Mouse (Mus musculus) gonadal fat pad, adult 2 months (tissue): Measurements from ENCODE around the gene 1810043G02Rik. TPM values are rescaled to one million over a fixed set of nuclear protein-coding genes. Genes with fewer than 3 reads are reported as not detected.
"Not testable (repeated sequence)": the region's sequence is repeated elsewhere in the genome, so short reads cannot be mapped to it uniquely, and the experiment has no call there.

Experiments
- DNase-seq: peaks from one replicate; pipeline ENCODE4 v3.0.0-alpha.2; 2012; ENCODE audit warnings: low read depth
- polyA plus RNA-seq: library from polyadenylated mRNA; depleted of rRNA; stranded (reverse); fragments of >200 nt; gene quantifications from 2 replicates; pipeline ENCODE4 v1.2.3, GENCODE M21; 2012; rRNA removed

Gene 1810043G02Rik
- polyA plus RNA-seq, 1 experiment: 54.7 TPM

DNA sequence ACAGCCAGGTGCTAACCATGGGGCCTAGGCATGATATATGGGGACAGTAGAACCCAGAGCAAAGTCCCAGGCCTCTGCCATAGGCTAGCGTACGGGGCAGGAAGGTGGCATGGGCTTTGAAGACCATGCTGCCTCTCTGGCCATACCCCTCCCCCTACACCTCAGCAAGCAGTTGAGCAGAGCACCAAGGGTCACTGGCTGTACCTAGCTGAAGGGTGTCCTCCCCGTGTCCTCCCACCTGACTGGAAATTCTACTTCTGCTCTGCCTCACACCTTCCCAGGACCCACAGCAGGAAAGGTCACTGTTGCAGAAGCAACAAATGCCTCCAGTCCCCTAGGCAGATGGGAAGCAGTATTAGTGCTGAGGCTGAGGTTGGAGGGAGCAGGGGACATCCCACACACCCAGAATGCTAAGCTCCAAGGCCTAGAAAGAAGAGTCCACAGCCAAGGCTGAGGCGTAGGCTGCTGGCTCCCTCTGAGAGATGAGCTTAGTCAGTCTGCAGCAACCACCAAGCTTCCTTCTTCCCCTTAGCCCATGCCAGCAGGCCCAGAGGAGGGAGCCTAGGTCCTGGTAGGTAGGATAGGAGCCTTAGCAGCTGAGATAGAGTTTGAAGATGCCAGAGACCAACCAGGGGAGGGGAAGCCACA lies 27.6 kb downstream of the 1810043G02Rik start:
- no peak for DNase-seq

DNA sequence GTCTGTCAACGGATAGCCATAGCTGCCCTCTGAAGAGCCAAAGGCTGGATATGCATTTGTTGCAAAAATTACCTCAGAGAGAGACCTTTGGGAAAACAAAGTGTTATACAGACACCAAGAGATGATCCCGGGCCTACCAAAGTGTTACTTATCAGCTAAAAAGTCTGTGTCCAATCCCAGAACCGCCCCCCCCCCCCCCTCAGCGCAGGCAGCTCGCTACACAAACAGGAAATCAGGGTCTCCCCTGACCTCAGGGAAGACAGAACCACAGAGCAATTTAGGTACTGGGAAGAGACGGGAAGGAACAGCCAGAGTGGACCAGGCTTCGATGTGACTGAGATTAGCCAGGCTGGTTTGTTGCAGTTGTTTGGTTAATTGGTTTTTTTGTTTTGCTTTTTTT lies 28.9 kb downstream of the 1810043G02Rik start:
- DNase-seq: no peak

DNA sequence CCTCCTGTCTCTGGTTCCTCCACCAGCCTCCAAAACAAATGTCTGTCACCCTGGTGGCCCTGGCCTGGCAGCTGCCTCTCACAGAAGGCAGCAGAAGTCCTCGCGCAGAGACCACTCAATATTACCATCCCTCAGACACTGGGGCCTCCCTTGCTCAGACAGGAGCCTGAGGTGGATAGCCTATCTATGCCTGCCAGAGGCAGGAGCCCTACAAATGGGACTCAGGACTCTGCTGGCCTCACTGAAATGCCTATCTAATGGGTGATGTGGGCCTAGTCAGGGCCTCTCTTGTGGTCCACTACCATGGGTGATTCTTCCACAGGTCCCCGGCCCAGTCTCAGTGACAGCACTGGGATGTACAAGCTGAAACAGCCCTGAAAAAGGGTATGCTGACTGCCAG lies 29.8 kb downstream of the 1810043G02Rik start:
- no peak for DNase-seq

GRCm38 (mm10) chr10:78009184-78009944 lies 31.0 kb downstream of the 1810043G02Rik start:
- no peak for DNase-seq

GRCm38 (mm10) chr10:78009945-78010293 lies 31.6 kb downstream of the 1810043G02Rik start, which contains the start of gene Pfkl:
Gene Pfkl, minus strand, starts transcription at chr10:78010083.
- no peak for DNase-seq

DNA sequence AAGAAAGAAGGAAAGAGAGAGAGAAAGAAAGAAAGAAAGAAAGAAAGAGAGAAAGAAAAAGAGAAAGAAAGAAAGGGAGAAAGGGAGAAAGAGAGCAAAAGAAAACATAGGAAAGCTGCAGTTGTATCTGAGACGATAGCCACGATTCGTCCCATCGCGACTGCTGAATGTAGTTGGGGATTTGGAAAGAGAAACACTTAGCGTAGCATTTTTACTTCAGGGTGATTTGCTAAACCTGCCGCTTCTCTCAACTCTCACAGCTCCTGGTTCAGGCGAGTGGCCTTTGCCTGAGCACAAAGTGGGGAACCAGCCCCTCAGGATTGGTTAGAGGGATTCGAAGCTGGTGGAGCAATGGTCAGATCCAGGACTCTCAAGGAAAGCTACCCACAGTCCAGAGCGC lies 32.0 kb downstream of the 1810043G02Rik start:
- no peak for DNase-seq

GRCm38 (mm10) chr10:78011116-78011515 lies 32.8 kb downstream of the 1810043G02Rik start:
- not testable (repeated sequence) for DNase-seq

- DNase-seq: no peak
Observed at GRCm38 (mm10) chr10:78012661-78013495, 34.6 kb downstream of the 1810043G02Rik start.

DNA sequence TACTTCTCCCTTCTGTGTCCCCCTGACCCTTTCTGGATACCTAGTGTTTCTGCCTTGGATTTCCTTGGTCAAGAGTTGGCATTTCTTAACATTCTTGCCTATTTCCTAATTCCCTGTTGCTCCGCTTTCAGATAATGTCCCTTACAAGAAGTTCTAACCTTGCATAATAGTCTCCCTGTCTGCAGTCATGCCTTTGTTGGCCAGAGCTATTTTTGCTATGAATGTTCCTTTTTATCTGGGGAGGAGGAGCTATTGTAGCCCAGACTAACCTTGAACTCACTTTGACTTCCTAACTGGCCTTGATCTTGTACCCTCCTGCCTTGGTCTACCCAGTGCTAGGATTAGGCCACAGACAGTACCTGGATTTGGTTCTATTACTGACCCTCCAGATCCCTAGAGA lies 37.2 kb downstream of the 1810043G02Rik start:
- DNase-seq: no peak

DNA sequence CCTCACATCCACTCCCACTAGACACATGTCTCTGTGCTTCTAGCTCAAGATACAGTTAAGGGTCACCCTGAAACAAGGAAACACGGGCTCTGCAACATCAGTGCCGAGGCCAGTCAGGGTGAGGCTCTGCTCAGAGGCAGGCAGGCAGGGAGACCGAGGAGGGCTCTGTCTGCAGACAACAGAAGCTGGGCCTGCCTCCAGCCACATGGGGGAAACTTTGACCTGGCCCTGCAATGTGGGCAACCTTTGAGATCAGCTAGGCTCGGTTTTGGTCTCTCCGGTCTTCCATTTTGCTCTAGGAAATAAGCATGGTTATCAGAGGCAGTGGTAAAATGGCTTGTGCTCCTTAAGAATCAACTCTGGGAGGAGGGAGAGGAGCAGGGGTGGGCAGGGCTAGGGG lies 38.0 kb downstream of the 1810043G02Rik start:
- DNase-seq: no peak

DNA sequence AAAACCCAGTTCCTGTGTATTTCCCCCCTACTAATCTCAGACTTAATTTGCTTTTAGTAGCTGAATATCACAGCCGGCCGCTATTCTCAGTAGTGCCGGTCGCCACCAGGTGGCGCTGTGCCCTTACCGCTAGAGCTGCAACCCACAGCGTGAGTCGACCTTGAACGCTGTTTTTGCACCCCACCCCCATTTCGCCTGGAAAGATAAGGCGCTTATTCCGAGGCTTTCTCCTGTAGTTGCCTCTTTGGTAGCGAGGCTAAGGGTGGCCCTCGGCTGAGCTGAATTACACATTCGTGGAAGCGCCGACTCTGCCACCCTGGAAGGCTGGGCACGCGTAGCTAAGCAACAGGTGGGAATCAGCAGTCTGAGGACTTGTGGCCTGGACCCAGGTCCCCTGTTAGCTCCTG lies 40.5 kb downstream of the 1810043G02Rik start:
- no peak for DNase-seq

DNA sequence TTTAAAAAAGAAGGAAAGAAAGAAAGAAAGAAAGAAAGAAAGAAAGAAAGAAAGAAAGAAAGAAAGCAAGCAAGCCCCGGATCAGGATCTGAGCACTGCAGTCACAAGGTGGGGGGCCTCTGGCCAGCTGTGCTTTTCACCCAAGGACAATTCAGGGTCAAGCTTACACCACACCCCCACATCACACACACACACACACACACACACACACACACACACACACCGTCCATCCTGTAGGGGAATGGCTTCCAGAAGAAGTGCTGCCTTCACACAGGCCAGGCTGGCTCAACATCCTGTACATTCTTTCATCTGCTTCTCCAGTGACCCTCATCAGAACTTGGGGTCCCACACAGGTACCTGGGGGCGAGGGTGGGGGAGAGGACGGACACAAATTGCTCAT lies 41.0 kb downstream of the 1810043G02Rik start:
- no peak for DNase-seq

DNA sequence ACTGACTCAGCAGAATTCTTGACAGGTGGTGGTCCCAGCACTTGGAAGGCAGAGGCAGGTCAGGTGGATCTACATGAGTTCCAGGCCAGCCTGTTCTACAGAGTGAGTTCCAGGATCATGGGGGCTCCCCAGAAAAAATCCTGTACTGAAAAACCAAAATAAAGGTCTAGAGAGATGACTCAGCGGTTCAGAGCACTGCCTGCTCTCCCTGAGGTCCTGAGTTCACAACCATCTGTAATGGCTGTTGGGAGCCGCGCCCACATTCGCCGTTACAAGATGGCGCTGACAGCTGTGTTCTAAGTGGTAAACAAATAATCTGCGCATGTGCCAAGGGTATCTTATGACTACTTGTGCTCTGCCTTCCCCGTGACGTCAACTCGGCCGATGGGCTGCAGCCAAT lies 41.7 kb downstream of the 1810043G02Rik start:
- not testable (repeated sequence) for DNase-seq

GRCm38 (mm10) chr10:78025453-78025852 lies 47.1 kb downstream of the 1810043G02Rik start:
- DNase-seq: not testable (repeated sequence)

DNA sequence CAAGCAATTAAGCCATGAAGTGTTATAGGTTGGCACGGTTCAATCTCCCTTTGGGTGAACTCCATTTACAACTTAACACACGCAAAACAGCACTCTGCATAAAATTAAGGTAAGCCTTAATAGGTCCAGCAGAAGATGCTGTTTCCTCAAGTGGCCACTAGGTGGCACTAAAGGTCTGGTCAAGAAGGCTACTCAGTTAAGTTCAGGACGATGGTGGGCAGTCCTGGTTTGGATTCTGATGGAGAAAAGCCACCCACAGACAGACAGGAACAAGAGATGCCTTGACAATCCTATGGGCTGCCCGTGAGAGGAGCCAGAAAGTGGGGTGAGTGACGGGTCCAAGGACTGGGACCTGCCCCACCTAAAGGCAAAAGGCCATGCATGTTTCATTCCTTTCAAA lies 49.8 kb downstream of the 1810043G02Rik start:
- no peak for DNase-seq

GRCm38 (mm10) chr10:78029080-78029479 lies 50.8 kb downstream of the 1810043G02Rik start:
- no peak for DNase-seq

DNA sequence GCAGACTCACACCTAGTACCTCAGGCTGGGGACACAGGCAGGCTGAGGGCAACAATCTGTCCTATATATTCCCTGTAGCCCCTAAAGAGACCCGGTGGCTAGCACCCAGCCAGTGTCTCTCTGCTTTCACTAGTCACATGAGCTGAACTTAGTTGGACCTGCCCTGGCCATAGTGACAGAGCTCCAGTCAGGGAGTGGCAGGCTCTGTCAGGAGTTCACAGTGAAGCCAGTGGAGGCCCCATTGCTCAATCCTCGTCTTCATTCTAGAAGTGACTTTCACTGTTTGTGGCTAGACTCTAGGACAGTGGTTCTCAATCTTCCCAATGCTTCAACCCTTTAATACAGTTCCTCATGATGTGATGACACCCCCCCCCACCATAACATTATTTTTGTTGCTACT lies 53.7 kb downstream of the 1810043G02Rik start:
- DNase-seq: no peak

Other genes starting within 250 kb of the 1810043G02Rik start
- not detected in 2 replicates for gene Gm18596, start 235.9 kb upstream of the 1810043G02Rik start, polyA plus RNA-seq
- not detected in 2 replicates for gene Gm9736, start 227.2 kb upstream of the 1810043G02Rik start, polyA plus RNA-seq
- not detected in 2 replicates for gene Gm3233, start 218.8 kb upstream of the 1810043G02Rik start, polyA plus RNA-seq
- gene Gm3238, start 207.2 kb upstream of the 1810043G02Rik start, polyA plus RNA-seq: not detected in 2 replicates
- gene Gm7138, start 201.6 kb upstream of the 1810043G02Rik start, polyA plus RNA-seq: not detected in 2 replicates
- not detected in 2 replicates for gene Gm3250, start 196.0 kb upstream of the 1810043G02Rik start, polyA plus RNA-seq
- not detected in 2 replicates for gene Gm7137, start 190.3 kb upstream of the 1810043G02Rik start, polyA plus RNA-seq
- not detected in 2 replicates for gene Gm9639, start 183.4 kb upstream of the 1810043G02Rik start, polyA plus RNA-seq
- gene Gm19668, start 179.4 kb upstream of the 1810043G02Rik start, polyA plus RNA-seq: not detected in 2 replicates
- gene Gm9507, start 166.7 kb upstream of the 1810043G02Rik start, polyA plus RNA-seq: not detected in 2 replicates
- gene Gm2696, start 163.8 kb upstream of the 1810043G02Rik start, polyA plus RNA-seq: not detected in 2 replicates
- not detected in 2 replicates for gene Krtap10-4, start 151.4 kb upstream of the 1810043G02Rik start, polyA plus RNA-seq
- gene Krtap10-10, start 142.6 kb upstream of the 1810043G02Rik start, polyA plus RNA-seq: 0.11 TPM in 1 of 2 replicates, not detected in the other
- not detected in 2 replicates for gene Gm36176, start 131.7 kb upstream of the 1810043G02Rik start, polyA plus RNA-seq
- gene Gm10318, start 125.7 kb upstream of the 1810043G02Rik start, polyA plus RNA-seq: not detected in 2 replicates
- gene Gm3285, start 116.5 kb upstream of the 1810043G02Rik start, polyA plus RNA-seq: not detected in 2 replicates
- gene Lrrc3, start 76.0 kb upstream of the 1810043G02Rik start, polyA plus RNA-seq: 6.6 and 7.8 TPM in 2 replicates
- gene Trpm2, start 8.0 kb upstream of the 1810043G02Rik start, polyA plus RNA-seq: 1.1 and 2.1 TPM in 2 replicates
- gene Pfkl, start 31.6 kb downstream of the 1810043G02Rik start, polyA plus RNA-seq: 115 and 175 TPM in 2 replicates
- gene Dnmt3l, start 63.4 kb downstream of the 1810043G02Rik start, polyA plus RNA-seq: 1.2 and 6.6 TPM in 2 replicates
- 0.99 and 1.00 TPM in 2 replicates for gene Aire, start 65.1 kb downstream of the 1810043G02Rik start, polyA plus RNA-seq
- 25.3 and 31.3 TPM in 2 replicates for gene Icosl, start 90.8 kb downstream of the 1810043G02Rik start, polyA plus RNA-seq
- 111 and 126 TPM in 2 replicates for gene D10Jhu81e, start 191.3 kb downstream of the 1810043G02Rik start, polyA plus RNA-seq
- 7.9 and 9.8 TPM in 2 replicates for gene Pwp2, start 206.6 kb downstream of the 1810043G02Rik start, polyA plus RNA-seq